Mouse (Mus musculus): Measurements from ENCODE around the gene Fam162a. TPM values are rescaled to one million over a fixed set of nuclear protein-coding genes. Genes with fewer than 3 reads are reported as not detected.
A peak's percentile ranks its signal among the peaks of the same experiment; 100 is the strongest.
"Not testable (repeated sequence)": the region's sequence is repeated elsewhere in the genome, so short reads cannot be mapped to it uniquely, and the experiment has no call there.

Gene Fam162a
- total and polyA plus RNA-seq, 3 experiments: 120 to 129 TPM; not detected in 1

DNA sequence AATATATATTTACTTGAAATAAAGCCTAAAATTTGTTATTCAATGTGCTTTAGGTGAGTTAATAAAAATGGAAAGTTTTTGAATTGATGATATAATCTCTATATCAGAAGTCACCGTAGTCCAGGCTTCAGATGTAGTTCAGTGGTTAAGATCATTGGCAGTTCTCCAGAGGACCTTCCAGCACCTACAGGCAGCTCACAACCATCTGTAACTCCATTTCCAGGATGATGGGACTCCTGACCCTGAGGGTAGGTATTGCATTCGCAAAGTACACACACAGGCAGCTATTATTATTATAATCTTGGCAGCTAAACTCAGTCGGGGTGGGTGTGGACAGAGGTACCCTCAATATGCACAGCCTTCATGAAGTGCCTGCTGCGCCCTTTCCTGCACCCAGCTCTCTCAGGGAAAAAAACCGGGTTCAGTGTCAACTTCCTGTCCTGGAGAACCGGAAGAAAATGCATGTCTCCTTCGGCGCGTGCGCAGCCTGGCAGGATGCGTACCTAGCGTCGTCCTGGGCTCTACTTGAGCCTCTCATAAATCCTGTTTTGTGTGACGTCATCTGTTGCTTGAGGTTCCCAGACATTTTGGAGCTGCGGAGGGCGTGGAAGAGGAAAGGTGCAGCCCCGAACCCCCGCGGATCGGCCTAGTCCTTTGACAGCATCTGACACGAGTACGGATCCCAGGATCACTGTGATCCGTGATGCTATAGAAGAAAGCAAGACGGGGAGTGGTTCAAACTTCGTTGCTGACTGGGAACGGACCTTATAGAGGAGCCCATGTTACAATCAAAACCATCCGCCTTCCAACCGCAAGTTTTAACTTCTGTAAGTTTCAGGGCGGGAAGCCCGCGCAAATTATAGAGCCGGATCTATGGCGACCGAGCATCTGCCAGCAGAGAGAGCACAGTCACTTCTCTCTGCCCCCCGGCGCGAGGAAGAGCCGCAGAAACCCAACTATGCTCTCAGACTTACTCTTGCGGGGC is 30.5 kb downstream of the Fam162a start, which contains the start of gene Wdr5b (continued):
- peak; percentile 98 for TF ChIP-seq POLR2AphosphoS2 (IDR thresholded peaks at IDR 0.05; ENCODE audit: low read length)
- peak; percentile 87 for TF ChIP-seq ELF1 (IDR thresholded peaks at IDR 0.05; ENCODE audit: low read depth, low read length)
- TF ChIP-seq SMC3 (IDR thresholded peaks at IDR 0.05; ENCODE audit: low read depth, low read length): peak; percentile 9; the same call in 1 of the 2 replicates
- no peak for TF ChIP-seq RCOR1 (IDR thresholded peaks at IDR 0.05; ENCODE audit: low read depth, low read length)
- TF ChIP-seq MYC (IDR thresholded peaks at IDR 0.05; ENCODE audit: low read depth, low read length): peak; percentile 40; the same call in 1 of the 2 replicates
- TF ChIP-seq HCFC1 (IDR thresholded peaks at IDR 0.05; ENCODE audit: low read depth, low read length): peak; percentile 92
- TF ChIP-seq NRF1 (IDR thresholded peaks at IDR 0.05; ENCODE audit: insufficient read depth, low read depth, low read length, poor library complexity, severe bottlenecking): peak; percentile 90
- TF ChIP-seq POLR2A (IDR thresholded peaks at IDR 0.05; ENCODE audit: control insufficient read depth in 1 of 2, insufficient read depth in 1 of 2, low read depth in 1 of 2, low read length in 2 of 2, poor library complexity in 1 of 2): peak; percentile 70 to 85; a peak in 3 of 4 replicates
- TF ChIP-seq MAFK (IDR thresholded peaks at IDR 0.05; ENCODE audit: borderline replicate concordance, low read depth, low read length): no peak
- TF ChIP-seq CHD2 (IDR thresholded peaks at IDR 0.05; ENCODE audit: low read length): peak; percentile 92
- TF ChIP-seq USF1 (IDR thresholded peaks at IDR 0.05; ENCODE audit: low read depth, low read length): no peak

- DNase-seq (ENCODE audit: low read depth, low spot score); H3K9ac ChIP-seq (ENCODE audit: control insufficient read depth, low read depth, low read length, poor library complexity, severe bottlenecking); H3K9me3 ChIP-seq (replicated peaks; ENCODE audit: insufficient read depth, low read length); H3K79me2 ChIP-seq (ENCODE audit: control insufficient read depth, insufficient read depth, low read length, poor library complexity); H3K27me3 ChIP-seq (ENCODE audit: control insufficient read depth in 1 of 2, insufficient read depth in 2 of 2, low read length in 2 of 2); H3K27ac ChIP-seq (ENCODE audit: control insufficient read depth, low read depth, low read length); H3K4me3 ChIP-seq (ENCODE audit: control insufficient read depth in 1 of 2, insufficient read depth in 1 of 2, low read depth in 2 of 2, low read length in 2 of 2); H3K4me1 ChIP-seq (ENCODE audit: control insufficient read depth in 1 of 2, insufficient read depth in 2 of 2, low read length in 2 of 2): not testable (repeated sequence)
- H3K36me3 ChIP-seq (ENCODE audit: control insufficient read depth in 1 of 2, insufficient read depth in 2 of 2, low read length in 2 of 2): peaks cover 0 to 53% of the 10 kb centered on the region in 2 experiments; a peak in 2 of 4 replicates
These were observed 43.3 kb downstream of the Fam162a start for GRCm38 (mm10) chr16:36028120-36028519.

DNA sequence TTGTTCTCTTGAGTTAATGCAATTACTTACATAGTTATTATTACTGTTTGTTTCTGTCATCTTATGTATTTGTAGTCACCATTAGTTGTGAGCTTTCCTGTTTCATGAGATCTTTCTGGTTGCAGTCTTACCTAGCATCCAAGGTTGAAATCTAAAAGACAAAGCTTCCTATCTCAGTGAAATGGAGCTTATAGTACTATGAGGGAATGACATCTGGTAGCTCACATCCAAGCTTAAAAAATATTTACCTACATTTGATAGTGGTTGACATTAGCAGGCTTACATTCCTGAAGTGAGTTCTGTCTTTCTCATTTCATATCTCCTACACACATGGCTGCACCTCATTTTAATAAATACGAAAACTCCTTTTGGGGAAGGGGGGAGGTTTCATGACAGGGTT is 55.1 kb downstream of the Fam162a start:
- Histone ChIP-seq H3K79me2 (ENCODE audit: control insufficient read depth, insufficient read depth, low read length, poor library complexity) (no peaks in the 10 kb centered on the region; the same call in 1 of the 2 replicates), H3K27ac (ENCODE audit: control insufficient read depth, low read depth, low read length) (no peak overlapping the region), H3K27me3 (ENCODE audit: control insufficient read depth in 1 of 2, insufficient read depth in 2 of 2, low read length in 2 of 2) (no peaks in the 10 kb centered on the region), H3K4me3 (ENCODE audit: control insufficient read depth in 1 of 2, insufficient read depth in 1 of 2, low read depth in 2 of 2, low read length in 2 of 2) (no peak overlapping the region), H3K4me1 (ENCODE audit: control insufficient read depth in 1 of 2, insufficient read depth in 2 of 2, low read length in 2 of 2) (no peaks in the 10 kb centered on the region), H3K9me3 (replicated peaks; ENCODE audit: insufficient read depth, low read length) (no peaks in the 10 kb centered on the region), H3K9ac (ENCODE audit: control insufficient read depth, low read depth, low read length, poor library complexity, severe bottlenecking) (no peak overlapping the region), H3K36me3 (ENCODE audit: control insufficient read depth in 1 of 2, insufficient read depth in 2 of 2, low read length in 2 of 2) (peaks cover 0 to 40% of the 10 kb centered on the region in 2 experiments; a peak in 2 of 4 replicates)
- TF ChIP-seq POLR2AphosphoS2 (IDR thresholded peaks at IDR 0.05; ENCODE audit: low read length) (no peak), EP300 (IDR thresholded peaks at IDR 0.05; ENCODE audit: low read depth in 1 of 2, low read length in 2 of 2) (no peak), RAD21 (IDR thresholded peaks at IDR 0.05; ENCODE audit: low read depth, low read length) (no peak), ZC3H11A (IDR thresholded peaks at IDR 0.05; ENCODE audit: low read depth, low read length) (no peak), CHD2 (IDR thresholded peaks at IDR 0.05; ENCODE audit: low read length) (no peak), TBP (IDR thresholded peaks at IDR 0.05; ENCODE audit: low read depth, low read length) (no peak), MYB (IDR thresholded peaks at IDR 0.05; ENCODE audit: low read depth, low read length) (no peak), POLR2A (IDR thresholded peaks at IDR 0.05; ENCODE audit: control insufficient read depth in 1 of 2, insufficient read depth in 1 of 2, low read depth in 1 of 2, low read length in 2 of 2, poor library complexity in 1 of 2) (no peak), MXI1 (IDR thresholded peaks at IDR 0.05; ENCODE audit: low read depth, low read length) (no peak)
- DNase-seq (ENCODE audit: low read depth, low spot score): no peak
